Mouse (Mus musculus): Measurements from ENCODE around the gene Ceacam20. TPM values are rescaled to one million over a fixed set of nuclear protein-coding genes. Genes with fewer than 3 reads are reported as not detected.
"Not testable (repeated sequence)": the region's sequence is repeated elsewhere in the genome, so short reads cannot be mapped to it uniquely, and the experiment has no call there.

The Ceacam20 gene
- polyA plus RNA-seq, 1 experiment, result 1.6 TPM

GRCm38 (mm10) chr7:19928486-19928885 is 36.7 kb upstream of the Ceacam20 start:
- H3K4me3 ChIP-seq (ENCODE audit: control insufficient read depth, low read depth, low read length), result no peak overlapping the region
- no peaks in the 10 kb centered on the region for H3K36me3 ChIP-seq (ENCODE audit: control insufficient read depth, insufficient read depth, low read length)
- H3K27ac ChIP-seq (ENCODE audit: control insufficient read depth, insufficient read depth, low read depth, low read length), result no peak overlapping the region
- TF ChIP-seq CTCF (IDR thresholded peaks at IDR 0.05; ENCODE audit: control insufficient read depth, insufficient read depth, insufficient replicate concordance, low read depth, low read length) (no peak), POLR2A (IDR thresholded peaks at IDR 0.05; ENCODE audit: control insufficient read depth, low read depth, low read length) (no peak)
- no peaks in the 10 kb centered on the region for H3K27me3 ChIP-seq (ENCODE audit: control insufficient read depth, insufficient read depth, low read length)
- H3K4me1 ChIP-seq (ENCODE audit: control insufficient read depth, insufficient read depth, low read length), result peaks cover 13% of the 10 kb centered on the region

GRCm38 (mm10) chr7:19930481-19930880 is 34.7 kb upstream of the Ceacam20 start:
- H3K4me3 ChIP-seq (ENCODE audit: control insufficient read depth, low read depth, low read length); H3K27ac ChIP-seq (ENCODE audit: control insufficient read depth, insufficient read depth, low read depth, low read length); H3K27me3 ChIP-seq (ENCODE audit: control insufficient read depth, insufficient read depth, low read length); H3K36me3 ChIP-seq (ENCODE audit: control insufficient read depth, insufficient read depth, low read length): not testable (repeated sequence)
- H3K4me1 ChIP-seq (ENCODE audit: control insufficient read depth, insufficient read depth, low read length), result peaks cover 15% of the 10 kb centered on the region

- Histone ChIP-seq H3K27me3 (ENCODE audit: control insufficient read depth, insufficient read depth, low read length) (no peaks in the 10 kb centered on the region), H3K4me3 (ENCODE audit: control insufficient read depth, low read depth, low read length) (no peak overlapping the region), H3K4me1 (ENCODE audit: control insufficient read depth, insufficient read depth, low read length) (peaks cover 23% of the 10 kb centered on the region), H3K36me3 (ENCODE audit: control insufficient read depth, insufficient read depth, low read length) (no peaks in the 10 kb centered on the region), H3K27ac (ENCODE audit: control insufficient read depth, insufficient read depth, low read depth, low read length) (no peak overlapping the region)
- TF ChIP-seq CTCF (IDR thresholded peaks at IDR 0.05; ENCODE audit: control insufficient read depth, insufficient read depth, insufficient replicate concordance, low read depth, low read length) (no peak), POLR2A (IDR thresholded peaks at IDR 0.05; ENCODE audit: control insufficient read depth, low read depth, low read length) (no peak)
These were observed 32.9 kb upstream of the Ceacam20 start for GRCm38 (mm10) chr7:19932133-19932876.

- Histone ChIP-seq H3K4me1 (ENCODE audit: control insufficient read depth, insufficient read depth, low read length) (peaks cover 29% of the 10 kb centered on the region), H3K4me3 (ENCODE audit: control insufficient read depth, low read depth, low read length) (peak overlapping the region; percentile 23; the same call in 1 of the 2 replicates), H3K27me3 (ENCODE audit: control insufficient read depth, insufficient read depth, low read length) (no peaks in the 10 kb centered on the region), H3K27ac (ENCODE audit: control insufficient read depth, insufficient read depth, low read depth, low read length) (no peak overlapping the region), H3K36me3 (ENCODE audit: control insufficient read depth, insufficient read depth, low read length) (no peaks in the 10 kb centered on the region)
- no peak for TF ChIP-seq CTCF (IDR thresholded peaks at IDR 0.05; ENCODE audit: control insufficient read depth, insufficient read depth, insufficient replicate concordance, low read depth, low read length)
- no peak for TF ChIP-seq POLR2A (IDR thresholded peaks at IDR 0.05; ENCODE audit: control insufficient read depth, low read depth, low read length)
These were observed 32.1 kb upstream of the Ceacam20 start for GRCm38 (mm10) chr7:19932877-19933809.

GRCm38 (mm10) chr7:19935171-19935751 is 30.0 kb upstream of the Ceacam20 start:
- Histone ChIP-seq H3K4me1 (ENCODE audit: control insufficient read depth, insufficient read depth, low read length) (peaks cover 29% of the 10 kb centered on the region), H3K27me3 (ENCODE audit: control insufficient read depth, insufficient read depth, low read length) (no peaks in the 10 kb centered on the region), H3K4me3 (ENCODE audit: control insufficient read depth, low read depth, low read length) (peak overlapping the region; percentile 47), H3K27ac (ENCODE audit: control insufficient read depth, insufficient read depth, low read depth, low read length) (no peak overlapping the region), H3K36me3 (ENCODE audit: control insufficient read depth, insufficient read depth, low read length) (no peaks in the 10 kb centered on the region)
- TF ChIP-seq CTCF (IDR thresholded peaks at IDR 0.05; ENCODE audit: control insufficient read depth, insufficient read depth, insufficient replicate concordance, low read depth, low read length) (no peak), POLR2A (IDR thresholded peaks at IDR 0.05; ENCODE audit: control insufficient read depth, low read depth, low read length) (no peak)

GRCm38 (mm10) chr7:19935961-19936360 is 29.3 kb upstream of the Ceacam20 start:
- TF ChIP-seq POLR2A (IDR thresholded peaks at IDR 0.05; ENCODE audit: control insufficient read depth, low read depth, low read length), result no peak
- TF ChIP-seq CTCF (IDR thresholded peaks at IDR 0.05; ENCODE audit: control insufficient read depth, insufficient read depth, insufficient replicate concordance, low read depth, low read length), result no peak
- H3K27me3 ChIP-seq (ENCODE audit: control insufficient read depth, insufficient read depth, low read length), result no peaks in the 10 kb centered on the region
- no peaks in the 10 kb centered on the region for H3K36me3 ChIP-seq (ENCODE audit: control insufficient read depth, insufficient read depth, low read length)
- H3K27ac ChIP-seq (ENCODE audit: control insufficient read depth, insufficient read depth, low read depth, low read length), result no peak overlapping the region
- H3K4me3 ChIP-seq (ENCODE audit: control insufficient read depth, low read depth, low read length), result no peak overlapping the region
- peaks cover 29% of the 10 kb centered on the region for H3K4me1 ChIP-seq (ENCODE audit: control insufficient read depth, insufficient read depth, low read length)

GRCm38 (mm10) chr7:19937229-19937821 is 27.9 kb upstream of the Ceacam20 start:
- Histone ChIP-seq H3K27ac (ENCODE audit: control insufficient read depth, insufficient read depth, low read depth, low read length) (no peak overlapping the region), H3K27me3 (ENCODE audit: control insufficient read depth, insufficient read depth, low read length) (no peaks in the 10 kb centered on the region), H3K36me3 (ENCODE audit: control insufficient read depth, insufficient read depth, low read length) (no peaks in the 10 kb centered on the region), H3K4me3 (ENCODE audit: control insufficient read depth, low read depth, low read length) (peak overlapping the region; percentile 33), H3K4me1 (ENCODE audit: control insufficient read depth, insufficient read depth, low read length) (peaks cover 26% of the 10 kb centered on the region)
- TF ChIP-seq POLR2A (IDR thresholded peaks at IDR 0.05; ENCODE audit: control insufficient read depth, low read depth, low read length), result no peak
- no peak for TF ChIP-seq CTCF (IDR thresholded peaks at IDR 0.05; ENCODE audit: control insufficient read depth, insufficient read depth, insufficient replicate concordance, low read depth, low read length)

Measured in testis, adult 2 months (tissue).